Mouse (Mus musculus) G1E (cell line): ENCODE data around the gene Map1b.

Source experiments
- CTCF ChIP-seq: IDR thresholded peaks from 2 replicates; pipeline ENCODE4 v1.5.1; 2012; ENCODE audit warnings: low read depth, low read length, inconsistent platforms, mixed read lengths
- GATA1 ChIP-seq: IDR thresholded peaks from 2 replicates; pipeline ENCODE4 v1.6.1; 2012; ENCODE audit warnings: borderline replicate concordance, low read length, inconsistent platforms, mixed read lengths
- GATA2 ChIP-seq: IDR thresholded peaks from 2 replicates; pipeline ENCODE4 v1.6.1; 2012; ENCODE audit warnings: low read depth, low read length, inconsistent platforms, borderline replicate concordance
- POLR2AphosphoS5 ChIP-seq: IDR thresholded peaks from 2 replicates; pipeline ENCODE4 v1.6.1; 2012; ENCODE audit warnings: low read depth, low read length, inconsistent platforms; ENCODE audit not compliant: insufficient replicate concordance
- TAL1 ChIP-seq: conservative IDR thresholded peaks from 2 replicates; pipeline ENCODE4 v1.6.1; 2012; ENCODE audit warnings: low read depth, low read length, inconsistent platforms, mixed read lengths

DNA sequence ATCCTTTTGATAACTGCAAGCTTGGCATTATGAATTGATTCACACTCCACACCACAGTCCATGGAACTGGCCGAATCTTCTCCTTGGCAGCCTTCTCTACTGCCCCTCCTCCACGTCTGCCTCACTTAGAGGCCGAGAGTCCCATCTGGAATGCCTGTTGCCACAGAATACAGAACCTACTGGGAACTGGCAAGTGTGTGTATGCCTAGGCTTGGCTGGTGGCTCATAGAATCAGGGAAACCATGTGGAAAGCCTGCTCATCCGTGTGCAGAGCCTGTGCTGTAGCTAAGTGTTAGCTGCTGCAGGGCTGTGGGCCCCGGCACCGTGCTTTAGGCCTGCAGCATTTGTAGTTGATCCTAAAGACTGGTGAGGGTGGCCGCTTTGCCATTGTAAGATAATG lies 119.1 kb downstream of the Map1b start:
- TF ChIP-seq CTCF (no peak), TAL1 (no peak), GATA1 (no peak), GATA2 (no peak), POLR2AphosphoS5 (no peak)
